In genomic region chr6:125146148-125146547, GRCm38 (mm10) we compare ENCODE assay signal across 8 mouse cellular contexts. TPM values are rescaled to one million over a fixed set of nuclear protein-coding genes. Genes with fewer than 3 reads are reported as not detected.
DNase-seq lines count a peak whose midpoint lies in the region; ATAC-seq and TF ChIP-seq lines count a peak whose summit lies in the region.

No protein-coding gene starts in this region.

- peaks cover 22% of the 10 kb centered on the region for H3K36me3 ChIP-seq in heart, embryonic 16.5 days (ENCODE audit: control insufficient read depth, insufficient read depth)
- H3K36me3 ChIP-seq in G1E (replicated peaks) (peaks cover 89% of the 10 kb centered on the region), macrophage (ENCODE audit: inconsistent target) (peaks cover 16% of the 10 kb centered on the region; the same call in 1 of the 2 replicates)
- H3K36me3 ChIP-seq in forebrain, postnatal 0 days (ENCODE audit: insufficient read depth), result peaks cover 21% of the 10 kb centered on the region

- intact Hi-C loops in heart, postnatal 36 days (cut with DNase I), result loop anchor here (5.0 kb wide), 1 partner anchor 126 kb away; no protein-coding TSS in a partner anchor

- peak overlapping the region; percentile 84 for H3K9ac ChIP-seq in heart, embryonic 16.5 days (ENCODE audit: low read length)
- peak overlapping the region; percentile 91 for H3K9ac ChIP-seq in forebrain, postnatal 0 days

- peaks cover 47% of the 10 kb centered on the region for H3K4me1 ChIP-seq in heart, embryonic 16.5 days (ENCODE audit: control insufficient read depth, insufficient read depth, low read length)
- H3K4me1 ChIP-seq in G1E (ENCODE audit: insufficient read depth, low read depth, low read length), result peaks cover 84% of the 10 kb centered on the region
- peaks cover 22% of the 10 kb centered on the region for H3K4me1 ChIP-seq in forebrain, postnatal 0 days (ENCODE audit: insufficient read depth)

- no peak for DNase-seq in heart, postnatal 36 days
- DNase-seq in G1E (ENCODE audit: low spot score), result no peak
- peak; percentile 27 for DNase-seq in forebrain, postnatal 0 days
- DNase-seq in kidney, adult 8-10 months, result no peak
- no peak for DNase-seq in lung, postnatal 25 days (ENCODE audit: low spot score)

- no peaks in the 10 kb centered on the region for H3K27me3 ChIP-seq in heart, embryonic 16.5 days (ENCODE audit: control insufficient read depth, insufficient read depth, low read length)
- no peaks in the 10 kb centered on the region for H3K27me3 ChIP-seq in G1E (ENCODE audit: insufficient read depth, low read length)
- no peaks in the 10 kb centered on the region for H3K27me3 ChIP-seq in forebrain, postnatal 0 days (ENCODE audit: insufficient read depth, low read length)

- H3K27ac ChIP-seq in heart, embryonic 16.5 days (ENCODE audit: low read length), result peak overlapping the region; percentile 95
- no peak overlapping the region for H3K27ac ChIP-seq in forebrain, postnatal 0 days (ENCODE audit: low read depth, low read length)
- peak overlapping the region; percentile 82 for H3K27ac ChIP-seq in macrophage

- H3K9me3 ChIP-seq in heart, embryonic 16.5 days (replicated peaks; ENCODE audit: control insufficient read depth, low read length), result no peaks in the 10 kb centered on the region
- H3K9me3 ChIP-seq in G1E (replicated peaks), result no peaks in the 10 kb centered on the region
- H3K9me3 ChIP-seq in forebrain, postnatal 0 days (ENCODE audit: low read length), result no peaks in the 10 kb centered on the region

- H3K4me2 ChIP-seq in heart, embryonic 16.5 days (ENCODE audit: low read depth, low read length), result peak overlapping the region; percentile 79
- H3K4me2 ChIP-seq in forebrain, postnatal 0 days (ENCODE audit: low read depth), result peak overlapping the region; percentile 97

- WGBS in heart, embryonic 16.5 days, result 46% methylated on average over 7 of the region's 7 CpGs
- WGBS in forebrain, postnatal 0 days, result 40% methylated on average over 7 of the region's 7 CpGs
- WGBS in macrophage (ENCODE audit: missing documents), result 55% methylated on average over 7 of the region's 7 CpGs

- ATAC-seq in heart, embryonic 16.5 days (replicated peaks; ENCODE audit: extremely low read depth, insufficient read depth, low FRiP score), result no peak
- no peak for ATAC-seq in G1E (ENCODE audit: extremely low read depth, insufficient number of reproducible peaks, low FRiP score, poor library complexity, severe bottlenecking)
- ATAC-seq in forebrain, postnatal 0 days, result no peak
- no peak for ATAC-seq in monocyte, adult 5-6 weeks (replicated peaks; ENCODE audit: insufficient number of reproducible peaks, low FRiP score, low TSS enrichment, poor library complexity, severe bottlenecking)

- peaks cover 61% of the 10 kb centered on the region for H3K79me2 ChIP-seq in macrophage (ENCODE audit: inconsistent target)

- H3K4me3 ChIP-seq in heart, embryonic 16.5 days (ENCODE audit: low read length), result peak overlapping the region; percentile 70
- H3K4me3 ChIP-seq in G1E (ENCODE audit: low read depth, low read length) (peak overlapping the region; percentile 87; the same call in 1 of the 2 replicates), macrophage (ENCODE audit: inconsistent target) (peak overlapping the region; percentile 51)
- H3K4me3 ChIP-seq in forebrain, postnatal 0 days (ENCODE audit: low read depth, low read length), result peak overlapping the region; percentile 79

- no peak for TF ChIP-seq CTCF in G1E (IDR thresholded peaks at IDR 0.05; ENCODE audit: low read depth, low read length)
- no peak for TF ChIP-seq CTCF in forebrain, postnatal 0 days (IDR thresholded peaks at IDR 0.05; ENCODE audit: low read depth)

RNA-seq across cellular contexts. Expression of gene Iffo1, which starts 1.1 kb away (rescaled TPM):
- polyA plus RNA-seq in heart, embryonic 16.5 days (2015; fragmentation: Nextera tagmentation; extraction: Ambion mirVana), result 11.7 and 13.2 TPM in 2 replicates
- total RNA-seq in heart, postnatal 36 days (2021), result 1 to 10 TPM; 6.6 to 9.4 TPM
- total RNA-seq in G1E (2014; fragmentation: Nextera tagmentation), result 20.4 and 25.1 TPM in 2 replicates
- 12.3 and 14.5 TPM in 2 replicates for total RNA-seq in G1E (2017)
- 26.9 and 31.7 TPM in 2 replicates for polyA plus RNA-seq in G1E (2012)
- total RNA-seq in forebrain, postnatal 0 days (2014; rRNA removed), result 24.6 and 28.8 TPM in 2 replicates
- polyA plus RNA-seq in forebrain, postnatal 0 days (2015; fragmentation: Nextera tagmentation; extraction: Ambion mirVana), result 12.8 and 18.3 TPM in 2 replicates
- total RNA-seq in macrophage (2018; cell fraction: chromatin; rRNA removed), result 100 to 1,000 TPM in 16 of 26 experiments, 10 to 100 TPM in 10; 28.7 to 216 (median 130) TPM
- 10 to 100 TPM in 21 of 26 experiments, 1 to 10 TPM in 5; 5.2 to 23.5 (median 15.3) TPM for total RNA-seq in macrophage (2018; cell fraction: cytosol; rRNA removed)
- 100 to 1,000 TPM in 6 of 26 experiments, 10 to 100 TPM in 20; 19.8 to 149 (median 68.8) TPM for total RNA-seq in macrophage (2018; cell fraction: nucleus; rRNA removed)
- polyA plus RNA-seq in macrophage (2018), result 14.3 to 29.7 TPM (median 18.2 TPM) in 3 replicates
- 15.5 to 29.7 TPM (median 16.2 TPM) in 3 replicates for total RNA-seq in monocyte, adult 5-6 weeks (2017)

RNA-seq across cellular contexts. Expression of gene Nop2, which starts 14.4 kb away (rescaled TPM):
- 45.0 and 45.8 TPM in 2 replicates for polyA plus RNA-seq in heart, embryonic 16.5 days (2015; fragmentation: Nextera tagmentation; extraction: Ambion mirVana)
- 10 to 100 TPM; 20.3 to 21.0 TPM for total RNA-seq in heart, postnatal 36 days (2021)
- total RNA-seq in G1E (2014; fragmentation: Nextera tagmentation), result 56.9 and 61.0 TPM in 2 replicates
- 87.7 and 89.2 TPM in 2 replicates for total RNA-seq in G1E (2017)
- polyA plus RNA-seq in G1E (2012), result 53.4 and 90.0 TPM in 2 replicates
- 47.2 and 56.0 TPM in 2 replicates for total RNA-seq in forebrain, postnatal 0 days (2014; rRNA removed)
- 39.6 and 43.5 TPM in 2 replicates for polyA plus RNA-seq in forebrain, postnatal 0 days (2015; fragmentation: Nextera tagmentation; extraction: Ambion mirVana)
- total RNA-seq in macrophage (2018; cell fraction: chromatin; rRNA removed), result 10 to 100 TPM; 13.1 to 74.0 (median 27.4) TPM
- 10 to 100 TPM; 10.6 to 23.4 (median 18.6) TPM for total RNA-seq in macrophage (2018; cell fraction: cytosol; rRNA removed)
- 10 to 100 TPM; 10.7 to 60.1 (median 18.4) TPM for total RNA-seq in macrophage (2018; cell fraction: nucleus; rRNA removed)
- 15.3 to 47.0 TPM (median 23.8 TPM) in 3 replicates for polyA plus RNA-seq in macrophage (2018)
- 15.9 to 23.8 TPM (median 23.2 TPM) in 3 replicates for total RNA-seq in monocyte, adult 5-6 weeks (2017)

RNA-seq across cellular contexts. Expression of gene Gapdh, which starts 20.1 kb away (rescaled TPM):
- polyA plus RNA-seq in heart, embryonic 16.5 days (2015; fragmentation: Nextera tagmentation; extraction: Ambion mirVana), result 3,677 and 4,254 TPM in 2 replicates
- total RNA-seq in heart, postnatal 36 days (2021), result 1,000 to 10,000 TPM; 4,473 to 4,723 TPM
- 10,890 and 12,360 TPM in 2 replicates for total RNA-seq in G1E (2014; fragmentation: Nextera tagmentation)
- total RNA-seq in G1E (2017), result 2,600 and 3,109 TPM in 2 replicates
- polyA plus RNA-seq in G1E (2012), result 26,904 and 30,061 TPM in 2 replicates
- 2,022 and 2,511 TPM in 2 replicates for total RNA-seq in forebrain, postnatal 0 days (2014; rRNA removed)
- 1,543 and 1,551 TPM in 2 replicates for polyA plus RNA-seq in forebrain, postnatal 0 days (2015; fragmentation: Nextera tagmentation; extraction: Ambion mirVana)
- 100 to 1,000 TPM in 11 of 26 experiments, 10 to 100 TPM in 15; 34.0 to 280 (median 71.8) TPM for total RNA-seq in macrophage (2018; cell fraction: chromatin; rRNA removed)
- total RNA-seq in macrophage (2018; cell fraction: cytosol; rRNA removed), result 1,000 to 10,000 TPM in 24 of 26 experiments, 100 to 1,000 TPM in 2; 974 to 1,591 (median 1,191) TPM
- 100 to 1,000 TPM; 129 to 513 (median 255) TPM for total RNA-seq in macrophage (2018; cell fraction: nucleus; rRNA removed)
- polyA plus RNA-seq in macrophage (2018), result 1,249 to 2,484 TPM (median 2,323 TPM) in 3 replicates
- total RNA-seq in monocyte, adult 5-6 weeks (2017), result 353 to 432 TPM (median 359 TPM) in 3 replicates

RNA-seq across cellular contexts. Expression of gene Ncapd2, which starts 45.4 kb away (rescaled TPM):
- polyA plus RNA-seq in heart, embryonic 16.5 days (2015; fragmentation: Nextera tagmentation; extraction: Ambion mirVana), result 97.4 and 99.3 TPM in 2 replicates
- total RNA-seq in heart, postnatal 36 days (2021), result 10 to 100 TPM; 20.8 to 25.3 TPM
- total RNA-seq in G1E (2014; fragmentation: Nextera tagmentation) (494 and 557 TPM in 2 replicates), G1E (2017) (211 and 243 TPM in 2 replicates)
- polyA plus RNA-seq in G1E (2012) (269 and 275 TPM in 2 replicates), macrophage (2018) (6.0 to 12.7 TPM (median 10.3 TPM) in 3 replicates)
- total RNA-seq in forebrain, postnatal 0 days (2014; rRNA removed), result 32.5 and 43.5 TPM in 2 replicates
- 18.9 and 25.8 TPM in 2 replicates for polyA plus RNA-seq in forebrain, postnatal 0 days (2015; fragmentation: Nextera tagmentation; extraction: Ambion mirVana)
- total RNA-seq in macrophage (2018; cell fraction: chromatin; rRNA removed), result 10 to 100 TPM in 21 of 26 experiments, 1 to 10 TPM in 5; 2.6 to 80.6 (median 23.9) TPM
- total RNA-seq in macrophage (2018; cell fraction: cytosol; rRNA removed), result 1 to 10 TPM; 2.7 to 8.8 (median 5.2) TPM
- 10 to 100 TPM in 15 of 26 experiments, 1 to 10 TPM in 11; 1.8 to 73.8 (median 10.6) TPM for total RNA-seq in macrophage (2018; cell fraction: nucleus; rRNA removed)
- 17.6 to 79.8 TPM (median 33.5 TPM) in 3 replicates for total RNA-seq in monocyte, adult 5-6 weeks (2017)

RNA-seq across cellular contexts. Expression of gene Mrpl51, which starts 45.5 kb away (rescaled TPM):
- polyA plus RNA-seq in heart, embryonic 16.5 days (2015; fragmentation: Nextera tagmentation; extraction: Ambion mirVana), result 270 and 281 TPM in 2 replicates
- total RNA-seq in heart, postnatal 36 days (2021), result 100 to 1,000 TPM; 308 to 334 TPM
- 51.3 and 59.6 TPM in 2 replicates for total RNA-seq in G1E (2014; fragmentation: Nextera tagmentation)
- 143 and 156 TPM in 2 replicates for total RNA-seq in G1E (2017)
- 114 and 162 TPM in 2 replicates for polyA plus RNA-seq in G1E (2012)
- total RNA-seq in forebrain, postnatal 0 days (2014; rRNA removed), result 51.3 and 54.0 TPM in 2 replicates
- 146 and 148 TPM in 2 replicates for polyA plus RNA-seq in forebrain, postnatal 0 days (2015; fragmentation: Nextera tagmentation; extraction: Ambion mirVana)
- total RNA-seq in macrophage (2018; cell fraction: chromatin; rRNA removed), result 10 to 100 TPM in 14 of 26 experiments, 1 to 10 TPM in 12; 1.7 to 27.3 (median 11.0) TPM
- total RNA-seq in macrophage (2018; cell fraction: cytosol; rRNA removed), result 10 to 100 TPM; 29.0 to 60.7 (median 46.8) TPM
- 10 to 100 TPM in 18 of 26 experiments, 1 to 10 TPM in 8; 3.9 to 26.7 (median 15.3) TPM for total RNA-seq in macrophage (2018; cell fraction: nucleus; rRNA removed)
- polyA plus RNA-seq in macrophage (2018), result 32.5 to 47.9 TPM (median 40.8 TPM) in 3 replicates
- 20.1 to 33.9 TPM (median 25.9 TPM) in 3 replicates for total RNA-seq in monocyte, adult 5-6 weeks (2017)
